Mouse (Mus musculus) erythroblast, embryonic 14.5 days (primary cell): Measurements from ENCODE around the gene Them7. TPM values are rescaled to one million over a fixed set of nuclear protein-coding genes. Genes with fewer than 3 reads are reported as not detected.

Experiments
- H3K27me3 ChIP-seq: 2 replicates; pipeline ENCODE4 v1.6.1; 2012; ENCODE audit warnings: inconsistent platforms; ENCODE audit not compliant: control insufficient read depth
- H3K36me3 ChIP-seq: 2 replicates; pipeline ENCODE4 v1.6.1; 2012; ENCODE audit warnings: mild to moderate bottlenecking, inconsistent platforms; ENCODE audit not compliant: control insufficient read depth
- H3K4me1 ChIP-seq: 2 replicates; pipeline ENCODE4 v1.6.1; 2012; ENCODE audit warnings: inconsistent platforms; ENCODE audit not compliant: control insufficient read depth
- H3K4me3 ChIP-seq: replicated peaks from 2 replicates; pipeline ENCODE3; 2012; ENCODE audit warnings: moderate library complexity, mild to moderate bottlenecking, inconsistent platforms
- H3K9me3 ChIP-seq: 2 replicates; pipeline ENCODE4 v1.6.1; 2012; ENCODE audit warnings: low read length, inconsistent platforms, mixed read lengths; ENCODE audit not compliant: control insufficient read depth
- GATA1 ChIP-seq: IDR thresholded peaks from 2 replicates; pipeline ENCODE4 v1.6.1; 2012; ENCODE audit warnings: low read length, inconsistent platforms, mixed read lengths
- TAL1 ChIP-seq: IDR thresholded peaks from 3 replicates; pipeline ENCODE4 v1.6.1; 2012; ENCODE audit warnings: low read length, inconsistent platforms, mixed read lengths
- polyA plus RNA-seq: library from polyadenylated mRNA; stranded (reverse); fragments of >175 nt; gene quantifications from 2 replicates; pipeline ENCODE4 v1.2.3, GENCODE M21; 2012

Gene Them7
- polyA plus RNA-seq, 1 experiment: not detected

GRCm38 (mm10) chr2:105317556-105318184, 93.5 kb downstream of the Them7 start:
- H3K4me3 ChIP-seq: no peak overlapping the region
- H3K27me3 ChIP-seq: no peaks in the 10 kb centered on the region
- H3K36me3 ChIP-seq: no peaks in the 10 kb centered on the region
- TF ChIP-seq GATA1: no peak
- no peak for TF ChIP-seq TAL1
- H3K4me1 ChIP-seq: no peaks in the 10 kb centered on the region
- no peaks in the 10 kb centered on the region for H3K9me3 ChIP-seq

- TF ChIP-seq TAL1 (no peak), GATA1 (no peak)
- no peaks in the 10 kb centered on the region for H3K9me3 ChIP-seq
Measured at GRCm38 (mm10) chr2:105326067-105326466, 101.9 kb downstream of the Them7 start.

GRCm38 (mm10) chr2:105330024-105330423, 105.9 kb downstream of the Them7 start:
- TF ChIP-seq TAL1 (no peak), GATA1 (no peak)
- Histone ChIP-seq H3K9me3 (no peaks in the 10 kb centered on the region), H3K36me3 (no peaks in the 10 kb centered on the region), H3K4me1 (no peaks in the 10 kb centered on the region), H3K4me3 (no peak overlapping the region), H3K27me3 (no peaks in the 10 kb centered on the region)

More at GRCm38 (mm10) chr2:105326067-105326466, 101.9 kb downstream of the Them7 start:
- no peak overlapping the region for H3K4me3 ChIP-seq
- no peaks in the 10 kb centered on the region for H3K36me3 ChIP-seq
- no peaks in the 10 kb centered on the region for H3K4me1 ChIP-seq
- no peaks in the 10 kb centered on the region for H3K27me3 ChIP-seq

- Histone ChIP-seq H3K4me1 (no peaks in the 10 kb centered on the region), H3K27me3 (no peaks in the 10 kb centered on the region), H3K9me3 (no peaks in the 10 kb centered on the region), H3K4me3 (no peak overlapping the region), H3K36me3 (no peaks in the 10 kb centered on the region)
- no peak for TF ChIP-seq GATA1
- no peak for TF ChIP-seq TAL1
Measured at GRCm38 (mm10) chr2:105333107-105333506, 109.0 kb downstream of the Them7 start.

GRCm38 (mm10) chr2:105333976-105334713, 110.0 kb downstream of the Them7 start:
- TF ChIP-seq GATA1 (no peak), TAL1 (no peak)

GRCm38 (mm10) chr2:105335661-105336060, 111.5 kb downstream of the Them7 start:
- no peaks in the 10 kb centered on the region for H3K4me1 ChIP-seq
- TF ChIP-seq TAL1: no peak

More at GRCm38 (mm10) chr2:105333976-105334713, 110.0 kb downstream of the Them7 start:
- no peaks in the 10 kb centered on the region for H3K4me1 ChIP-seq
- H3K27me3 ChIP-seq: no peaks in the 10 kb centered on the region
- H3K4me3 ChIP-seq: no peak overlapping the region
- no peaks in the 10 kb centered on the region for H3K36me3 ChIP-seq
- no peaks in the 10 kb centered on the region for H3K9me3 ChIP-seq

GRCm38 (mm10) chr2:105336314-105337027, 112.4 kb downstream of the Them7 start:
- H3K9me3 ChIP-seq: no peaks in the 10 kb centered on the region
- no peaks in the 10 kb centered on the region for H3K36me3 ChIP-seq
- H3K4me3 ChIP-seq: no peak overlapping the region
- no peaks in the 10 kb centered on the region for H3K4me1 ChIP-seq
- TF ChIP-seq GATA1: no peak
- TF ChIP-seq TAL1: no peak
- H3K27me3 ChIP-seq: no peaks in the 10 kb centered on the region

More at GRCm38 (mm10) chr2:105335661-105336060, 111.5 kb downstream of the Them7 start:
- Histone ChIP-seq H3K9me3 (no peaks in the 10 kb centered on the region), H3K27me3 (no peaks in the 10 kb centered on the region), H3K36me3 (no peaks in the 10 kb centered on the region), H3K4me3 (no peak overlapping the region)

GRCm38 (mm10) chr2:105337171-105337875, 113.2 kb downstream of the Them7 start:
- TF ChIP-seq TAL1 (no peak), GATA1 (no peak)
- Histone ChIP-seq H3K27me3 (no peaks in the 10 kb centered on the region), H3K36me3 (no peaks in the 10 kb centered on the region), H3K4me3 (no peak overlapping the region), H3K9me3 (no peaks in the 10 kb centered on the region), H3K4me1 (no peaks in the 10 kb centered on the region)
